Mouse (Mus musculus) midbrain, embryonic 11.5 days (tissue): ENCODE measurements around the gene Cryga. TPM values are rescaled to one million over a fixed set of nuclear protein-coding genes. Genes with fewer than 3 reads are reported as not detected.
A peak's percentile ranks its signal among the peaks of the same experiment; 100 is the strongest.

Experiments used
- ATAC-seq: fragments of 200-750 bp; cut with Nextera tagmentation; 2 replicates; pipeline ENCODE4 v1.8.0; 2017; ENCODE audit warnings: moderate TSS enrichment, moderate library complexity; ENCODE audit not compliant: low FRiP score
- DNase-seq: peaks from one replicate; pipeline ENCODE4 v3.0.0; 2015; ENCODE audit warnings: low spot score; ENCODE audit errors: missing footprints
- H3K27ac ChIP-seq: fragments of 300-500 bp; sonication (generic); 2 replicates; pipeline ENCODE4 v1.5.1; 2014; ENCODE audit warnings: low read depth, low read length
- H3K27me3 ChIP-seq: fragments of 300-500 bp; sonication (generic); 2 replicates; pipeline ENCODE4 v1.6.1; 2014; ENCODE audit warnings: mild to moderate bottlenecking, low read length, moderate library complexity, mixed read lengths; ENCODE audit not compliant: control insufficient read depth, insufficient read depth
- H3K36me3 ChIP-seq: fragments of 300-500 bp; sonication (generic); 2 replicates; pipeline ENCODE4 v1.6.1; 2014; ENCODE audit warnings: mild to moderate bottlenecking, low read length, moderate library complexity, mixed read lengths; ENCODE audit not compliant: control insufficient read depth, insufficient read depth
- H3K4me1 ChIP-seq: fragments of 300-500 bp; sonication (generic); 2 replicates; pipeline ENCODE4 v1.6.1; 2014; ENCODE audit warnings: low read length; ENCODE audit not compliant: control insufficient read depth, insufficient read depth
- H3K4me2 ChIP-seq: fragments of 300-500 bp; sonication (generic); 2 replicates; pipeline ENCODE4 v1.6.1; 2014; ENCODE audit warnings: mild to moderate bottlenecking, moderate library complexity
- H3K4me3 ChIP-seq: fragments of 300-500 bp; sonication (generic); 2 replicates; pipeline ENCODE4 v1.5.1; 2014; ENCODE audit warnings: low read depth, low read length
- H3K9ac ChIP-seq: fragments of 300-500 bp; sonication (generic); 2 replicates; pipeline ENCODE4 v1.6.1; 2014; ENCODE audit warnings: low read length
- H3K9me3 ChIP-seq: fragments of 300-500 bp; sonication (generic); 2 replicates; pipeline ENCODE4 v1.6.1; 2016; ENCODE audit warnings: low read length; ENCODE audit not compliant: control insufficient read depth
- WGBS: fragments of 180-500 bp; shearing (Covaris S2); extraction: QIAGEN DNeasy Blood & Tissue Kit; methylation state at CpG from one replicate; pipeline ENCODE4 v1.1.7; 2014; 5-methylcytosine and 5-hydroxymethylcytosine counted together
- polyA plus RNA-seq: library from polyadenylated mRNA; unstranded; fragments of >200 nt; fragmentation: Nextera tagmentation; extraction: Ambion mirVana; gene quantifications from 2 replicates; pipeline ENCODE4 v1.2.1, GENCODE M21; 2014

Cryga gene
- polyA plus RNA-seq, 1 experiment from 2014 or later, result not detected

DNA sequence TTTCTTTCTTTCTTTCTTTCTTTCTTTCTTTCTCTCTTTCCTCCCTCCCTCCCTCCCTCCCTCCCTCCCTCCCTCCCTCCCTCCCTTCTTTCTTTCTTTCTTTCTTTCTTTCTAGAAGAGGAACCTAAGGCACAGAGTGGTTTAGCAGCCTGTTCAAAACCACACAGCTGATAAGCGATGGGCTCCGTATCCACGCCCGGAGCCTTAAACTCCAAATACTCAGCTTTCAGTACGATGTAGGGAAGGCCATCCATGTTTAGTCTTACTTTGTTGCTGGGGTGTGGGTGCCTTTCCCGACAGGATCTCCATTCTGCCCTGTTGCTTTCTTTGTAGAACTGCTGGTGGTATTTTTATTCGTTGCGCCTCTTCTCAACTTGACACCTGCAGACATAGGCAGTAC is 6.0 kb upstream of the Cryga start:
- 91% methylated on average over 8 of the region's 8 CpGs for WGBS
- H3K4me3 ChIP-seq, result no peak overlapping the region
- no peaks in the 10 kb centered on the region for H3K27me3 ChIP-seq
- H3K9ac ChIP-seq, result no peak overlapping the region
- H3K27ac ChIP-seq, result no peak overlapping the region
- no peak for ATAC-seq
- H3K4me2 ChIP-seq, result no peak overlapping the region
- no peaks in the 10 kb centered on the region for H3K4me1 ChIP-seq
- H3K9me3 ChIP-seq, result no peaks in the 10 kb centered on the region
- DNase-seq, result no peak
- no peaks in the 10 kb centered on the region for H3K36me3 ChIP-seq

DNA sequence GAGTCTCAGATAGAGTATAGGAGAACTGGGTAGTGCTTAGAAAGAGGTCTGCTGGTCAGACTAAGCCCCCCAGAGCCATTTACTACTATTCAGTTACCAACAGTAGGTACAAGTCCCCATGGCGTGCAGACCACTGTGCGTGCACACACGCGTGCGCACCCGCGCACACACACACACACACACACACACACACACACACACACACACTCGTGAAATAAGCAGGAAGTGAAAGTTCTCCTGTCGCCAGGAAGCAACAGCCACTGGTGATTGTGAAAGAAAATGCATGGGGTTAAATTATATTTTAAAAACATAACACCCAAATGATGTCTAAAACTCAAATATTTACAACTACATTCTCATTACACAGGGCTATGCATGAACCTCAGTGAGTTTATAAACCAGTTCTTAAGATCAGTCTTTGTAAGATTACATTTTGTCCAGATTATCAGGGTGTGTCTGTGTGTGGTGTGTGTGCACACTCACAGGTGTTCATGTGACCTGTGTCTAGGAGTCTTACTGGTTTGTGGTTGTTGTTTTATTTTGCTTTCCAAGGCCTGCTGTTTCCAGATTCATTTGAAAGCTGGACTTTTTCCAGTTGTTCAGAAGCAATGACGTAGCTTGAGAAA is 4.6 kb upstream of the Cryga start:
- ATAC-seq (no peak), DNase-seq (peak; percentile 59)
- WGBS, result 92% methylated on average over 10 of the region's 10 CpGs
- no peaks in the 10 kb centered on the region for H3K4me1 ChIP-seq
- no peak overlapping the region for H3K4me3 ChIP-seq
- no peaks in the 10 kb centered on the region for H3K36me3 ChIP-seq
- H3K9me3 ChIP-seq, result no peaks in the 10 kb centered on the region
- H3K4me2 ChIP-seq, result no peak overlapping the region
- H3K27me3 ChIP-seq, result no peaks in the 10 kb centered on the region
- H3K9ac ChIP-seq, result no peak overlapping the region
- no peak overlapping the region for H3K27ac ChIP-seq

DNA sequence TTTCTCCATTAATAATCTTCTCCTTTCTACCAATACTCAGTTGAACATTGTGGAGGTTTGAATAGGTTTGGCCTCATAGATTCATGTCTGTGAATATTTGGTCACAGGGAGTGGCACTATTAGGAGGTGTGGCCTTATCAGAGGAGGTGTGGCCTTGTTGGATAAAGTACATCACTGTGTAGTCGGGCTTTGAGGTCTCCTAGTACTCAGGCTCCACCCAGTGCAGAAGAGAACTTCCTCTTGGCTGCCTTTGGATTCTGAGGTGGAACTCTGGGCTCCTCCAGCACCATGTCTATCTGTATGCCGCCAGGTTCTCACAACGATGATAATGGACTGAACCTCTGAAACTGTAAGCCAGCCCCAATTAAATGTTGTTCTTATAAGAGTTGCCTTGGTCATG is 6.2 kb downstream of the Cryga start:
- ATAC-seq, result no peak
- no peaks in the 10 kb centered on the region for H3K27me3 ChIP-seq
- H3K4me3 ChIP-seq, result no peak overlapping the region
- no peaks in the 10 kb centered on the region for H3K9me3 ChIP-seq
- H3K9ac ChIP-seq, result no peak overlapping the region
- WGBS, result 87% methylated on average over 3 of the region's 3 CpGs
- DNase-seq, result peak; percentile 51
- no peak overlapping the region for H3K4me2 ChIP-seq
- no peaks in the 10 kb centered on the region for H3K36me3 ChIP-seq
- no peak overlapping the region for H3K27ac ChIP-seq
- no peaks in the 10 kb centered on the region for H3K4me1 ChIP-seq

DNA sequence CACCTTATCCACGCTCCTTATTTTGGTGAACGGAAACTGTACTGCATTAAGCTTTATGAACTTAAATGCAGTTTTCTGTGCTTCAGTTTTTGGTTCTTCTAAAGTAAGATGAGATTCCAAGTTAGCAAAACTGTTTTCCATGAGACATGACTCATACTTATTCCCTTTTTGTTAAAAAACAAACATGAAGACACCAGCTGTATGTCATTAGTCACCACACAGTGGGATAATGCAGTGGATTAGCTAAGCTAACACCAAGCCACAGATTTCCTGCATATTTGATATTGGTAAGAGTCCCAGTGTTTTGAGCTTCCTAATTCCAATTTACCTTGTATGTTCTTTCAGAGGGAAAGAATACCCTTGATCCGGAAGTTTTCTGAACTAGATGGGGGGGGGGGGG is 11.6 kb downstream of the Cryga start:
- no peak overlapping the region for H3K4me3 ChIP-seq
- H3K27ac ChIP-seq, result no peak overlapping the region
- 91% methylated on average over 3 of the region's 3 CpGs for WGBS
- peak; percentile 23 for DNase-seq
- ATAC-seq, result no peak
- no peaks in the 10 kb centered on the region for H3K9me3 ChIP-seq
- no peaks in the 10 kb centered on the region for H3K36me3 ChIP-seq
- H3K4me1 ChIP-seq, result no peaks in the 10 kb centered on the region
- no peaks in the 10 kb centered on the region for H3K27me3 ChIP-seq
- H3K9ac ChIP-seq, result no peak overlapping the region
- no peak overlapping the region for H3K4me2 ChIP-seq

GRCm38 (mm10) chr1:65090370-65090769 is 12.8 kb downstream of the Cryga start:
- Histone ChIP-seq H3K4me3 (no peak overlapping the region), H3K27ac (no peak overlapping the region), H3K27me3 (no peaks in the 10 kb centered on the region), H3K4me1 (no peaks in the 10 kb centered on the region), H3K9ac (no peak overlapping the region), H3K4me2 (no peak overlapping the region), H3K9me3 (no peaks in the 10 kb centered on the region), H3K36me3 (no peaks in the 10 kb centered on the region)
- WGBS, result 84% methylated on average over 2 of the region's 2 CpGs
- ATAC-seq, result no peak
- DNase-seq, result peak; percentile 14

DNA sequence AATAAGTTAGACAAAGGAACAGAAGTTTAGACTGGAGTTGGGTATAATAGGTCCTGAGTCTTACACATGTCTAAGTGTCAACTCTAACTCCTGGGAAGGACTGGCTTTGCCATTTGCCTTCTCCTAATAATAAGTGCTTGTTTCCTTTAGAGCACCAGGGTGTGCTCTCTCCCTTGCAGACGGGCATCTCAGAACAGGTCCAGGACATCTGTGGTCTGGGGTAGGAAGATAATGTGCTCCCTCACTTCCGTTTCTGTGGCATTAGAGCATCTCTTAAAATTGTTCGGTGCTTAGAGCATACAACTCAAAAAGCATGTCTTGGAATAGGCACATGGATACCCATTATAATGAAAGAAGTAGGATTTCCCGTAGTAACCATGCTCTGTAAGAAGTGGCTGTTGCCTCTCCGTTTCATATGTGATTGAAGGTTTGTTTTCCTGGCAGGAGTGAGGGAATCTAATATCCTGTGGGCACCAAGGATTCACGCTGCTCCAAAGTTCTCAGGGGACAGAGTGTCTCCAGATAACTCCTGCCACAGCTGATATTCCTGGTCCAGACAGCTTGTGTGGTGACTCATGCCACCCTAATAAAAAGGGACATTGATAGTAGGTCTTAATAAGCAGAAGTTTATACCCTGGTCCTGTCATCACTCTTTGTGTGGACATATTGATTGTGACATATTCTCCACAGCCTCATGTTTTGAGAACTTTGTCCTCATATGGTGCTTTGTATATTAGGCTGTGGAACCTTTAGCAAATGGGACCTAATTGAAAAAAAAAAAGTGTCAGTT is 14.4 kb downstream of the Cryga start:
- peak; percentile 47 for DNase-seq

DNA sequence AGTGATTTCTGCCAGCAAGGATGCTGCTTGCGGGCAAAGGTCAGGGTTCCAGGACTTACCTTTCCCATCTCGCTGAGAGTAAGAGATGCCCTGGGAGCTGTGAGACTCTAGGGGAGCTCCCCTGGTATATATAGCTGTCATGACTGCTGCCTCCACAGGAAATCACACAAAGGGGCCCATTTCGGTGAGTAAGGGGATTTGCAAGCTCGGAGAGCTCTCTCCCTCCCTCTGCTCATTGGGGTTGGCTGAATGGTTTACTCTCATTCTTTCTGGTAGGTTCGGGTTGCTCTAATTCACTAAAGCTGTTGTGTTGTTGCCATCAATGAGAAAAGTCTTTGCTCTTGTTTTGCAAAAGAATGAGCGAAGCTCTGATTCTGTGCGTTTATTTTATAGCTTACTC is 21.0 kb downstream of the Cryga start, which contains the start of gene Crygb:
TSS of gene Crygb (minus strand) at position 101 of the 400 bp plus-strand sequence.
- DNase-seq, result no peak
- peaks cover 3% of the 10 kb centered on the region; the same call in 1 of the 2 replicates for H3K4me1 ChIP-seq
- no peaks in the 10 kb centered on the region for H3K27me3 ChIP-seq
- WGBS, result 26% methylated on average over 7 of the region's 7 CpGs
- H3K27ac ChIP-seq, result no peak within 1 kb of the TSS
- H3K9ac ChIP-seq, result no peak within 1 kb of the TSS
- no peaks in the 10 kb centered on the region for H3K9me3 ChIP-seq
- H3K36me3 ChIP-seq, result no peaks in the 10 kb centered on the region
- H3K4me3 ChIP-seq, result no peak within 1 kb of the TSS
- ATAC-seq, result no peak
- peak within 1 kb of the TSS; percentile 4; the same call in 1 of the 2 replicates for H3K4me2 ChIP-seq

More for the DNA sequence above, 14.4 kb downstream of the Cryga start:
- Histone ChIP-seq H3K36me3 (no peaks in the 10 kb centered on the region), H3K9ac (no peak overlapping the region), H3K9me3 (no peaks in the 10 kb centered on the region), H3K4me1 (no peaks in the 10 kb centered on the region), H3K27me3 (no peaks in the 10 kb centered on the region), H3K4me2 (no peak overlapping the region), H3K27ac (no peak overlapping the region), H3K4me3 (no peak overlapping the region)
- WGBS, result 80% methylated on average over 6 of the region's 6 CpGs
- ATAC-seq, result no peak

DNA sequence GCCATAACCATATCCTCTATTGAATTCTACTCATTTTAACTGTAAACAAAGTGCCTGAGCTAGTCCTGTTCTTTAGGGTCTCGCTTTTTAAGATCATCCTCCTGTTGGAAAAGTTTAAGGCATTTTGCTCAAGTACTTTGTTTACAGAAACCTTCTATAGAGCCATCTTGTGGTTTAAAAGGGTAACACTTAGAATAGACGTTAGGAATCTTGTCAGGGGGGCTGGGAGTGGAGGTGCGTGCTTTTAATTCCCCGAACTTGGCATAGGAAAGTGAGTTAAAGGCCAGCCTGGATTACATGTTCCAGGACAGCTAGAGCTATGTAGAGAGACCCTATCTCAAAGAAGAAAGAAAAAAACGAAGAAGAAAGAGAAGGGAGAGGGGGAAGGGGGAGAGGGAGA is 27.6 kb downstream of the Cryga start:
- no peak overlapping the region for H3K9ac ChIP-seq
- H3K27me3 ChIP-seq, result no peaks in the 10 kb centered on the region
- 30% methylated on average over 5 of the region's 5 CpGs for WGBS
- no peaks in the 10 kb centered on the region for H3K36me3 ChIP-seq
- no peak overlapping the region for H3K4me3 ChIP-seq
- H3K27ac ChIP-seq, result no peak overlapping the region
- H3K9me3 ChIP-seq, result no peaks in the 10 kb centered on the region
- DNase-seq (no peak), ATAC-seq (no peak)
- no peaks in the 10 kb centered on the region for H3K4me1 ChIP-seq
- H3K4me2 ChIP-seq, result no peak overlapping the region

- Histone ChIP-seq H3K9ac (no peak within 1 kb of the TSS), H3K4me2 (no peak within 1 kb of the TSS), H3K9me3 (no peaks in the 10 kb centered on the region), H3K4me3 (no peak within 1 kb of the TSS), H3K27ac (no peak within 1 kb of the TSS), H3K36me3 (no peaks in the 10 kb centered on the region), H3K27me3 (no peaks in the 10 kb centered on the region), H3K4me1 (no peaks in the 10 kb centered on the region)
- 60% methylated on average over 6 of the region's 6 CpGs for WGBS
- ATAC-seq, result no peak
- DNase-seq, result no peak
Measured at GRCm38 (mm10) chr1:65073589-65073988, 29.6 kb downstream of the Cryga start, which contains the start of gene Crygc. Crygc (minus strand) TSS chr1:65073689.
